Mouse (Mus musculus) cortical plate, adult 2 months (tissue): ENCODE results near the gene Csnk2a1.

Experiments used
- CTCF ChIP-seq: fragments of 200-500 bp; IDR thresholded peaks from 2 replicates; pipeline ENCODE4 v1.5.1; 2011; ENCODE audit warnings: mild to moderate bottlenecking, control low read depth, low read length; ENCODE audit not compliant: insufficient read depth; ENCODE audit errors: extremely low read depth
- POLR2A ChIP-seq: fragments of 200-500 bp; IDR thresholded peaks from 2 replicates; pipeline ENCODE4 v1.6.1; 2011; ENCODE audit warnings: mild to moderate bottlenecking, low read length, control low read depth; ENCODE audit not compliant: insufficient read depth; ENCODE audit errors: extremely low read depth

DNA sequence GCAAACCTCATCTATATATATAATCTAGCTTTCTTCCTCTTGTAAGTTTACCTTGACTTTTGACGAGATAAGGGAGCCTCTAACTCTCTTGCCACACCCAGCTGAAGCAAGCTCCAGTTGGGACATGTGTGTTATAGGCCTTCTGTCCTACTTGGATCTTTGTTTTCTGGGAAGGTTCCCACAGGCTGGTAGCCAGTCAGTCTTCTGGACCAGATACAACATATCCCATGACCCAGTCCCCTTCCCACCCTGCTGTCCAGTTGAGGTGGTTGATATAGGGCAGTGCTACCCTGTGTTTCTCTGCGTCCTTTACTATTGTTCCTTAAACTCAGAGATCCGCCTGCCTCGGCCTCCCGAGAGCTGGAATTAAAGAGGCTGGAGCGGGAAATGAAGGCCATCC lies 78.8 kb downstream of the Csnk2a1 start:
- TF ChIP-seq CTCF (no peak), POLR2A (no peak)
